Mouse (Mus musculus): ENCODE measurements around the gene Cldn15.

Cldn15 gene

GRCm38 (mm10) chr5:136982338-136982930 is 16.0 kb downstream of the Cldn15 start:
- peak; percentile 67 for DNase-seq (ENCODE audit: low read depth)

GRCm38 (mm10) chr5:136984828-136985227 is 18.4 kb downstream of the Cldn15 start:
- no peak for DNase-seq (ENCODE audit: low read depth)

GRCm38 (mm10) chr5:136986695-136987137 is 20.3 kb downstream of the Cldn15 start, which contains the start of gene Plod3:
Gene Plod3 (plus strand): TSS chr5:136987019.
- peak; percentile 100 for DNase-seq (ENCODE audit: low read depth)

- peak; percentile 70 for DNase-seq (ENCODE audit: low read depth)
Measured at GRCm38 (mm10) chr5:136987138-136987933, 20.9 kb downstream of the Cldn15 start.

- DNase-seq (ENCODE audit: low read depth), result no peak
Measured at GRCm38 (mm10) chr5:136987934-136988271, 21.5 kb downstream of the Cldn15 start, which contains the start of gene Znhit1. Gene Znhit1 (minus strand): TSS chr5:136988021.

- peak; percentile 13 for DNase-seq (ENCODE audit: low read depth)
Measured at GRCm38 (mm10) chr5:136988420-136988819, 22.0 kb downstream of the Cldn15 start.

- no peak for DNase-seq (ENCODE audit: low read depth)
Measured at GRCm38 (mm10) chr5:136989801-136990200, 23.4 kb downstream of the Cldn15 start.

- no peak for DNase-seq (ENCODE audit: low read depth)
Measured at GRCm38 (mm10) chr5:136999449-136999848, 33.0 kb downstream of the Cldn15 start.

- no peak for DNase-seq (ENCODE audit: low read depth)
Measured at GRCm38 (mm10) chr5:137000612-137001011, 34.2 kb downstream of the Cldn15 start.

GRCm38 (mm10) chr5:137007276-137007675 is 40.9 kb downstream of the Cldn15 start:
- DNase-seq (ENCODE audit: low read depth), result no peak

GRCm38 (mm10) chr5:137009988-137010387 is 43.6 kb downstream of the Cldn15 start:
- DNase-seq (ENCODE audit: low read depth), result peak; percentile 58

GRCm38 (mm10) chr5:137012401-137012950 is 46.1 kb downstream of the Cldn15 start:
- DNase-seq (ENCODE audit: low read depth), result no peak

GRCm38 (mm10) chr5:137015913-137016312 is 49.5 kb downstream of the Cldn15 start:
- DNase-seq (ENCODE audit: low read depth), result no peak

- no peak for DNase-seq (ENCODE audit: low read depth)
Measured at GRCm38 (mm10) chr5:137024318-137024717, 57.9 kb downstream of the Cldn15 start.

GRCm38 (mm10) chr5:137025132-137025531 is 58.7 kb downstream of the Cldn15 start:
- peak; percentile 88 for DNase-seq (ENCODE audit: low read depth)

Measured in induced T-regulatory cell, adult 2 months (primary cell).